Mouse (Mus musculus): ENCODE data around the gene Rprd2. TPM values are rescaled to one million over a fixed set of nuclear protein-coding genes. Genes with fewer than 3 reads are reported as not detected.

Gene Rprd2
- polyA plus RNA-seq, 1 experiment from 2014 or later = 29.4 TPM

DNA sequence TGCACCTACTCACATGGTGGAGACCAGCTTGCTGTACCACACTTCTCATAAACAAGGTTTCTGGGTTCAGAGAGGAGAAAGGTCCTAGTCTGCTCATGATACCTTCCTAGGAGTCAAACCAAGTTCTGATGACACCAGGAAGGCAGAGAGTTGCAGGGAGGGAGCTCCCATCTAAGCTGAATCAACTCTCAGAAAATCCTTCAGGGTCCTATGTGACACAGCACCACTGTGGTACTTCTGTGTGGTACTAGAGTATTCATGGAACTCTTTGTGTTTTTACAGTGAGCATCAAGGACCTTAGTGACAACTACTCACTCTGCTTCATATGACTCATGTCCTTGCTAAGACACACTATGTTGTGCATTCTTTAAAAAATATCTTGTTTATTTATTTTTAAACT, 58.0 kb downstream of the Rprd2 start:
- Histone ChIP-seq H3K27me3 (no peaks in the 10 kb centered on the region), H3K4me3 (no peak overlapping the region), H3K9me3 (no peaks in the 10 kb centered on the region), H3K4me2 (replicated peaks) (no peak overlapping the region), H3K9ac (replicated peaks) (no peak overlapping the region), H3K27ac (replicated peaks) (no peak overlapping the region), H3K4me1 (no peaks in the 10 kb centered on the region; the same call in 1 of the 2 replicates), H3K36me3 (peaks cover 22% of the 10 kb centered on the region)
- ATAC-seq (ENCODE audit: low FRiP score, low read depth) = no peak

DNA sequence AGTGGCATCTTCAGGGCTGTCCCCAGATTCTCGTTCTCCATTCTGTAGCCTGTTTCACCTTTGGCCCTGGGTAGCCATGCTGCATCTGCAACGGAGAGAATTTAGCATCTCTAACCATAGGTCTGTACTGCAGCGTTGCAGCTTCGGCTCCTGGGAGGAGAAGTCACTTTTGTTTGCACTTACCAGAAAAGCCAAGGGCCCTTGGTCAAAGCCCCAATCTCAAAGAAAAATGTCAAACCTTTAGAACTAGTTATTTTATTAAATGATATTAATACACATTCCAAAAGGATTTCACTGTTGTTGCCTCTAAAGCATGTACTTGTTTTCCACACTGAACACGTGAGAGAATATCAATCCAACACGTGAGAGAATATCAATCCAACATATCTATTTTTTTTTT, 58.6 kb downstream of the Rprd2 start, which contains the start of gene Tars2:
Tars2 (minus strand) TSS at position 101 of the 400 bp plus-strand sequence.
- H3K27ac ChIP-seq (replicated peaks) = no peak within 1 kb of the TSS
- H3K27me3 ChIP-seq = no peaks in the 10 kb centered on the region
- no peak within 1 kb of the TSS for H3K9ac ChIP-seq (replicated peaks)
- peaks cover 2% of the 10 kb centered on the region; the same call in 1 of the 2 replicates for H3K4me1 ChIP-seq
- no peak within 1 kb of the TSS for H3K4me3 ChIP-seq
- no peaks in the 10 kb centered on the region for H3K9me3 ChIP-seq
- no peak for ATAC-seq (ENCODE audit: low FRiP score, low read depth)
- no peak within 1 kb of the TSS for H3K4me2 ChIP-seq (replicated peaks)
- WGBS = 82% methylated on average over 6 of the region's 6 CpGs
- peaks cover 16% of the 10 kb centered on the region for H3K36me3 ChIP-seq

GRCm38 (mm10) chr3:95758467-95759218, 60.0 kb downstream of the Rprd2 start:
- H3K27ac ChIP-seq (replicated peaks) = no peak overlapping the region
- ATAC-seq (ENCODE audit: low FRiP score, low read depth) = no peak
- H3K4me1 ChIP-seq = peaks cover 9% of the 10 kb centered on the region
- no peak overlapping the region for H3K9ac ChIP-seq (replicated peaks)
- no peak overlapping the region for H3K4me2 ChIP-seq (replicated peaks)
- H3K4me3 ChIP-seq = no peak overlapping the region
- H3K36me3 ChIP-seq = peaks cover 1% of the 10 kb centered on the region; the same call in 1 of the 2 replicates
- 55% methylated on average over 9 of the region's 9 CpGs for WGBS
- H3K27me3 ChIP-seq = no peaks in the 10 kb centered on the region
- no peaks in the 10 kb centered on the region for H3K9me3 ChIP-seq

GRCm38 (mm10) chr3:95756808-95757207, 61.9 kb downstream of the Rprd2 start:
- Histone ChIP-seq H3K4me1 (peaks cover 9% of the 10 kb centered on the region), H3K36me3 (peaks cover 7% of the 10 kb centered on the region), H3K4me3 (no peak overlapping the region), H3K4me2 (replicated peaks) (no peak overlapping the region), H3K9ac (replicated peaks) (no peak overlapping the region), H3K27ac (replicated peaks) (no peak overlapping the region), H3K9me3 (no peaks in the 10 kb centered on the region), H3K27me3 (no peaks in the 10 kb centered on the region)
- ATAC-seq (ENCODE audit: low FRiP score, low read depth) = no peak
- WGBS = 91% methylated on average over 2 of the region's 2 CpGs

DNA sequence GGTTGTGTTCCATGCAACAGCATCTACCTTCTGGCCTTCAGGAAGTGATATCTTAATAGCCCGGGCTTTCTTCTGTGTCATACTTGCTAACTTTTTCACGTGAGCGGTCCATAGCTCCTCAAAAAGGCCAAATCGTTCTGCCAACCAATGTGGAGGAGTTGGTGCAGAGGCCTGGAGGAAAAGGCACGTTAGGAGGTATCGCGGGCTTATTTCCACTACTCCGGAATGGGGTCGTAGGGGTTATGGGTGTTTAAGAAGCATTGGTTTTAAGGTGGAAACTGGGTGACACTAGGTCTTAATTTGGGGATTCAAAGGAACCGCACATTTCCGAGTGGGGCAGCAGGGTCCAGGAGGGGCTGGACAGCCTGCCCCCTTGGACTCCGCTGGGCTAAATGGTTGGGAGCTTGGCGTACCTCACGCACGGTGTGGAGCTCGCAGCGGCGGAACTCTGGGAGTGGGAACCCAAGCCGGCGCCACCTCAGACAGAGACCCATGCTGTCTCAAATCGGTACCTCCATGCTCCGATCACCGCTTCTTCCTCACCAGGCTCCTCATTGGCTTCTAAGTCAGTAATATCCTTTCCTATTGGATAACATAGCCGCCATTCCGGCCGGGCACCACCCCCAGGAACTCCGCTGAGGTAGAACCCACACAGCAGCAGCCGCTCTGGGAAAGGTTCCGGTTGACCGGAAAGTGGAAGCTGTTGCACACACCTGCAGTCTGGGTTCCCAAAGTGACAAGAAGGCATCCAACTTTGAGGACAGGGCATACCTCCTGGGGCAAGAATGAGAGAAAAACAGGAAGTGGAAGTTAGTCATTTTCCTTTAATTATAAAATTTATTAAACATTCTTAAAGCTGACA, 64.1 kb downstream of the Rprd2 start:
- Histone ChIP-seq H3K4me1 (peaks cover 9% of the 10 kb centered on the region), H3K4me3 (peak overlapping the region; percentile 83), H3K36me3 (peaks cover 28% of the 10 kb centered on the region), H3K27me3 (no peaks in the 10 kb centered on the region), H3K9ac (replicated peaks) (peak overlapping the region; percentile 73), H3K27ac (replicated peaks) (no peak overlapping the region), H3K4me2 (replicated peaks) (peak overlapping the region; percentile 77), H3K9me3 (no peaks in the 10 kb centered on the region)
- peak; percentile 99 for ATAC-seq (ENCODE audit: low FRiP score, low read depth)
- WGBS = under 1% methylated on average over 30 of the region's 30 CpGs

DNA sequence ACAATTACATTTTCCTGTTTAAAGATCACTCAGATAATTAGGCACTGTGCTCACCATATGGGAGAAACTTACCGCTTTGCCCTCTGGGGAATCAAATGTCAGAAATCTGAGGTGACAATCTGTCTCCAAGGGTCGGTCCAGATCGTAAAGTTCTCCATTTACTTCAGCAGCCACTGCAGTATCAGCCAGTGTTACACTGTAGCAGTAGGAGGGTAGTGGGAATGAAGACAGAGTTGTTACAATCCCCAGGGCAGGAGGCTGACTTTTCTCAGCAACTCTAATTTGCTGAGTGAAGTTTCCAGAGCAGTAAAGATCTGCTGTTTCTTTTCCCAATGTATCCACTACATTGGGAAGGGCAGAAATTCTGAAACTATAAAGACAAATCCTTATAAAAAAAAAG, 65.7 kb downstream of the Rprd2 start:
- 95% methylated on average over 3 of the region's 3 CpGs for WGBS

GRCm38 (mm10) chr3:95740406-95740805, 78.3 kb downstream of the Rprd2 start:
- Histone ChIP-seq H3K4me1 (no peaks in the 10 kb centered on the region), H3K9ac (replicated peaks) (no peak overlapping the region), H3K27ac (replicated peaks) (no peak overlapping the region), H3K27me3 (no peaks in the 10 kb centered on the region), H3K36me3 (peaks cover 82% of the 10 kb centered on the region), H3K4me2 (replicated peaks) (no peak overlapping the region), H3K9me3 (no peaks in the 10 kb centered on the region), H3K4me3 (no peak overlapping the region)
- ATAC-seq (ENCODE audit: low FRiP score, low read depth) = no peak
- WGBS = 80% methylated on average over 8 of the region's 8 CpGs

More for the DNA sequence above, 65.7 kb downstream of the Rprd2 start:
- Histone ChIP-seq H3K9me3 (no peaks in the 10 kb centered on the region), H3K36me3 (peaks cover 44% of the 10 kb centered on the region), H3K4me3 (no peak overlapping the region), H3K4me2 (replicated peaks) (no peak overlapping the region), H3K27ac (replicated peaks) (no peak overlapping the region), H3K4me1 (peaks cover 9% of the 10 kb centered on the region), H3K9ac (replicated peaks) (no peak overlapping the region), H3K27me3 (no peaks in the 10 kb centered on the region)
- ATAC-seq (ENCODE audit: low FRiP score, low read depth) = no peak

GRCm38 (mm10) chr3:95739353-95740104, 79.1 kb downstream of the Rprd2 start, which contains the start of gene Ecm1:
Gene Ecm1, minus strand, starts transcription at chr3:95739569.
- peaks cover 82% of the 10 kb centered on the region for H3K36me3 ChIP-seq
- no peak within 1 kb of the TSS for H3K4me2 ChIP-seq (replicated peaks)
- 89% methylated on average over 7 of the region's 7 CpGs for WGBS
- no peaks in the 10 kb centered on the region for H3K9me3 ChIP-seq
- H3K27ac ChIP-seq (replicated peaks) = no peak within 1 kb of the TSS
- no peaks in the 10 kb centered on the region for H3K4me1 ChIP-seq
- no peak within 1 kb of the TSS for H3K4me3 ChIP-seq
- no peak within 1 kb of the TSS for H3K9ac ChIP-seq (replicated peaks)
- ATAC-seq (ENCODE audit: low FRiP score, low read depth) = no peak
- no peaks in the 10 kb centered on the region for H3K27me3 ChIP-seq

GRCm38 (mm10) chr3:95735071-95735670, 83.5 kb downstream of the Rprd2 start:
- H3K27me3 ChIP-seq = no peaks in the 10 kb centered on the region
- no peak overlapping the region for H3K4me2 ChIP-seq (replicated peaks)
- H3K9ac ChIP-seq (replicated peaks) = no peak overlapping the region
- no peaks in the 10 kb centered on the region for H3K9me3 ChIP-seq
- no peak for ATAC-seq (ENCODE audit: low FRiP score, low read depth)
- no peak overlapping the region for H3K4me3 ChIP-seq
- no peaks in the 10 kb centered on the region for H3K4me1 ChIP-seq
- H3K27ac ChIP-seq (replicated peaks) = no peak overlapping the region
- WGBS = 89% methylated on average over 12 of the region's 12 CpGs
- peaks cover 51% of the 10 kb centered on the region for H3K36me3 ChIP-seq

- H3K36me3 ChIP-seq = peaks cover 41% of the 10 kb centered on the region
- H3K27ac ChIP-seq (replicated peaks) = no peak overlapping the region
- 73% methylated on average over 13 of the region's 13 CpGs for WGBS
Observed at GRCm38 (mm10) chr3:95734092-95734702, 84.5 kb downstream of the Rprd2 start.

More at GRCm38 (mm10) chr3:95734092-95734702, 84.5 kb downstream of the Rprd2 start:
- no peak overlapping the region for H3K9ac ChIP-seq (replicated peaks)
- H3K4me2 ChIP-seq (replicated peaks) = no peak overlapping the region
- no peak for ATAC-seq (ENCODE audit: low FRiP score, low read depth)
- no peak overlapping the region for H3K4me3 ChIP-seq
- H3K9me3 ChIP-seq = no peaks in the 10 kb centered on the region
- H3K27me3 ChIP-seq = no peaks in the 10 kb centered on the region
- H3K4me1 ChIP-seq = no peaks in the 10 kb centered on the region
